Mouse (Mus musculus) cerebellum, adult (tissue): ENCODE data around the gene Adgra3.
A peak's percentile ranks its signal among the peaks of the same experiment; 100 is the strongest.

Experiments
- ATAC-seq: cut with Nextera tagmentation; 2 replicates; pipeline ENCODE4 v1.9.2; 2017; ENCODE audit warnings: mild to moderate bottlenecking, moderate library complexity, mixed read lengths; ENCODE audit not compliant: insufficient number of reproducible peaks, low FRiP score, low TSS enrichment

Gene Adgra3

DNA sequence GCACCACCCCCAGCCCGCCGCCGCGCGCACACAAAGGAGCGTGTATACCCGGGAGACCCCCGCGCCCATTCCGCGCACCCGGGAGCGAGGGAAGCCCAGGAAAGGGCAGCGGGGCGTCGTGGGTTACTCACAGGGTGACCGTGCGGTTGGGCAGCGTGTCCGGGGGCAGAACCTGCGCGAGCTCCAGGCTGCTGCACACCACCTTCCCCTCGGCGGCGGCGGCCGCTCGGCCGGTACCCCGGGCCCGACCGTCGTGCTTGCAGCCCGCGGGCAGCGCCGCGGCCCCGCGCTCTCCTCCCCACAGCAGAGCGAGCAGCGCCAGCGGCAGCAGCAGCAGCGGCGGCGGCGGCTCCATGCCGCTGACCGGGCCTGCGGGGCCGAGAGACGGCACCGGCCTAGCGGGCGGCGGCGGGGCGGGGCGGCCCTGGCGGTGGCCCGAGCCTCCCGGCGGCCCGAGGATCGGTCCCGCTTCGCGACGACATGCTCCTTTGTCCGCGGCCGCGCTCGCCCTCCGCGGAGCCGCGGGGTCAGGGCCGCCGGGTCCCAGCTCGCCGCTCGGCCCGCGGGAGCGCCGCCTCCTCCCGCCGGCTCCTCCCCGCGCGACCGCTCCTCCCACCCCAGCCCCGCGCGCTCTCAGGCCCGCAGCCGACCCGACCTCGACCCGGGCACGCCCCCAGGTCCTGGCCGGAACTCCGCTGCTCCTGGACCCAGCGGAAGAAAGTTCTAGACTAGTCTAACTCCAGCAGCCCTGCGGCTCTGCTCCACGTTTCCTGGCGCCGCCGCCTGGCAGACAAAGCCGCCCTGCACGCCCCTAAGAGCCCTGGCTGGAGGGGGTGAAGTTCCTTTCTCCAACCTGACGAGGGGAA, at the start of gene Adgra3:
Adgra3 (minus strand) TSS at position 586 of the 866 bp plus-strand sequence.
- ATAC-seq, result peak; percentile 77

DNA sequence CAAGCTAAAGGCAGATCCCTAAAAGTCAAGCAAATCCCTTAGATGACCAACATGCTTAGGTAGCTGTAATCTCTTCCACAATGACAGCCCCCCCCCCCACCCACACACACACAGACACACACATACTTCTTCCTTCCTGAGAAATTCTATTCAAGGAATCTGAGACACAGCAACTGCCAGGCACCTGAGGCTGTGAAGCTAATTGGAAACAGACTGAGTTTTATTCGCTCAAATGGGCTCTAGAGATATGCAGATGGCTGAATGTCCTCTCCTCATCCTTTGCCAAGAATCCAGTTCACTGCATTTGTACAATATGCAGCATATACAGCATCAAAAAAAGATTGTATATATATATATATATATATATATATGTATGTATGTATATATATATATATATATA, 24.6 kb upstream of the Adgra3 start:
- ATAC-seq, result peak; percentile 93

GRCm38 (mm10) chr5:50074245-50074644, 15.4 kb upstream of the Adgra3 start:
- no peak for ATAC-seq

DNA sequence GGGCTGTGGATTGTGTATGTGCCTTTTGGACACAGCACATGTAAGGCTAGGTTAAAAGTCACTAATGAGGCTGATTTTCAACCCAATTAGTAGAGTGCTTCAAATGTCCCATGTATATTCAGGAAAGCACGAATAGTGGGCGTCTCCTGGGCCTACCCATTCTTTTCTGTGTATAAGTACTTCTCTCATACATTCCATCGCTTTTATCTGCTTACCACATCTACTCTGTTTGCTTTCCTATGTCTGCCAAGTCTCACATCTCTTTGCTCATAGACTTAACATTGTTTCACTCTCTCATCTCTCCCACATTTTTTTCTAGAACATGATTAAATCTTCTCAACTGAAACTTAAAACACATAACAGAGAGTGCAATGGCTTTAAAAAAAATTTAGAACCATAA, 5.4 kb upstream of the Adgra3 start:
- ATAC-seq, result no peak

- no peak for ATAC-seq
Measured at GRCm38 (mm10) chr5:50059586-50059985, 780 bp upstream of the Adgra3 start.

DNA sequence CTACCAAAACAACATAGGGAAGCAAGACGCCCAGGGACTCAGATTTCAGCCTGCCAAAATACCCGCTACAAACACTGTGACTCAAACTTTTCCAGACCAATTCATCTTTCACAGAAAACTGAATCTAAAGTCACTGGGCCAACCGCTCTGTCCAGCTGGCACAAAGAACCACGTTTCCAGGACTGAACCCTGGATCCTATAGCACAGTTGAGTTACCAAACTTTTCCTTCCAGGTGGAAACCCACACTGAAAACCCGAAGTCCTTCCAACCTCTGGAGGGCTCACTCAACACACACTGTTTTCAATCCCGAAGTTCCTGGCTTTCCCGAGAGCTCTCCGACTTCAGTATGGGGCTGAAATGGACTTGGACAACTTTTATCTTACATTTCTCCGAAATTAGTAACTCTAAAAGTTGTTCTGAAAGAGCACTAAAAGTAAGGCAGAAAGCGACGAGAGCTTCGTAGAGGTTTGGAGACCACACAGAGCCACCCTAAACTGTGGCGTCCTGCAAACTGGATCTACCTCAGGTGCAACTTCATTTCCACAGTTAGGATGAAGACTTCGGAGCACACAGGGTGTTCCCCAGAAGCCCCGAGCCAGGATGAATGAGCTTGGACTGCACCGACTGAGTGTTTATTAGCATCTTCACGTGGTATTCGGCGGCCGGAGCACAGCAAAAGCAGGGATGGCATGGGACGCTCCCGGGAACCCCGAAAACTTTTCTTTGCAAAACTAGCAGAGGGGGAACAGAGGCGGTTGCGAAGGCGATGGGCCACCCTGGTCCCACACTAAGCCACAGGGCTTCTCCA, 990 bp downstream of the Adgra3 start:
- ATAC-seq, result no peak

- no peak for ATAC-seq
Measured at GRCm38 (mm10) chr5:50052456-50052855, 6.3 kb downstream of the Adgra3 start.

DNA sequence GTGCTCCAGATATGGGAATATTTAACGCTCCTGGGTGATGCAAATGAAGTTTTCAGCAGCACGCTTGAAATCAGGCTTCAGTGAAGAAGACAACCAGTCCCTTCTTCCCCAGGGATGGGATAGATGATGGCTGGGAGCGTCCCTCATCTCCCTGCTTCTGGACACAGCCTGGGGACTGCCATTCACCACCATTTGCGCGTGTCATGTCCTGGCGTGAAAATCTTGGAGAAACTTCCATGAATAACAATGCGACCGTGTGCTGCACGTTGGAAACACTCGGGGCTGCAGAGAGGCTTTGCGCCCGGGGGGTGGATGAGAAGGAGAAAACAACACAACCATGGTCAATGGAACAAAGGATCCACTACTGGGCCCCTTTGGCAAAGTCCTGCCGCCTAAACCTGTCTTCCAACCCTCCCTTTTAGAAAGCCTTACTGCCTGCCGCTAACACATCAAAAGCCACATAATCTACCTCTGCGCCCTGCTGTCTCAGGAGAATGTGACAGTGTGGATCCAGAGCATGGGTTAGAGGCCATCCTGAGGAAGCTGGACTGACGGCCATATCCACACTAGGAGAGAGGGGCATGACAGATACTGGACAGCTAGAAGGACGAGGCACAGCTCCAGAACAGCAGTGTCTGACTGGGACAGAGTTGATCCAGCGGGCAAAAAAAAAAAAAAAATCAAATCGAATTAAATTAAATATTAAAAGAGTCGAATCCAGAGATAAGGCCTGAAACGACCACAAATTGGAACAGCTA, 8.0 kb downstream of the Adgra3 start:
- no peak for ATAC-seq

DNA sequence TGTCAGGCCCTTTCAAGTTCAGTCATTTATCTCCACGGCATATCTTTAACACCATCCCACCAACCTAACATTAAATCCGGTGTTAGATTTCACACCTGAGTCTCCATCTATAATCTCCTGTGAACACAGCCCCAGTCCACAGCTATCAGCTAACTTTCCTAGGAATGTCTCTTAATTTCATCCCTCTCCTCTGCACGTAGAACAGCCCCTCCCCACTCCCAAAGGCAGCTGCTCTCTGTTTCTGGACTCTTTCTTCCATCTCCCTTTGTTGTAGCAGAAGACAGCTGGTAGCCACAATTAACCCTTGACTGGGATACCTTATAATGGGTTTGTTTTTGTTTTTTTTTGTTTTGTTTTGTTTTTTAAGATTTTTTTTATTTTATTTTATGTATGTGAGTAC, 8.8 kb downstream of the Adgra3 start:
- no peak for ATAC-seq

DNA sequence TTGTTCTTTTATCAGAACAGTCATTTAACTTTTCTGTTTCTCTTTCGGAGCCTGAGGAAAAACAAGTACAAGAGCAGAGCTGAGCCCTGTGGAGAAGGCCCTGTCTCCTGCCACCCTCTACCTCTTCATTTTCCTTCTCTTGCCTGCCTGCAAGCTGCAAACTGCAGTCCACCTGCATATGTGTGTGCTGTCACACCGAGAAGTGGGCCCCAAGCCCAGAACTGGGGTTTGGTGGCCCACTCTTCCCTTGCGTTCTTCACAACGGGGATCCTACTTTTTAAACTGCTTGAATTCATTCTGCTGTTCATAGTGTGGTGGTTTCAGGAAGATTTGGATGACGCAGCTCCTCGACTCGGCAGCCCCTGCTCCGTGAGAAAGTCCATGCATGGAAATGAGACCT, 9.3 kb downstream of the Adgra3 start:
- peak; percentile 56; the same call in 1 of the 2 replicates for ATAC-seq

DNA sequence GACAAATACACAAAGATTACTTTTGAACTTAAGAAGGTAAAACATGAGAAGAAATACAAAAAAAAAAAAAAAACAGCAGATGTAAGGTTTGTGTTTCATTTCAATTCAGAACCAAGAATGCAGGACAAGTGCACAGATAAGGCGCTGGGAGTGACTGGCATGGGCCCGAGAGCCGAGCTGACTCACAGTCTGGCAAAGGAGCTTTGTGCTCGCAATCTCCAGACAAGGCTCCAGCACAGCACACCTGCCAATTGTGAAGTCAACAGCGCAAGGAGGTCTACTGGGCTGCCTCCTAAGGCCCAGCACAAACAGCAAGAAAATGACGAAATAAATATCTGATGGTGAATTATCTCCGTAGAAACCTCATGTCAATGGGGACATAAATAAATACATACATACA, 9.8 kb downstream of the Adgra3 start:
- peak; percentile 68; the same call in 1 of the 2 replicates for ATAC-seq

GRCm38 (mm10) chr5:50048271-50048851, 10.4 kb downstream of the Adgra3 start:
- ATAC-seq, result no peak

- ATAC-seq, result no peak
Measured at GRCm38 (mm10) chr5:50045180-50045579, 13.6 kb downstream of the Adgra3 start.

DNA sequence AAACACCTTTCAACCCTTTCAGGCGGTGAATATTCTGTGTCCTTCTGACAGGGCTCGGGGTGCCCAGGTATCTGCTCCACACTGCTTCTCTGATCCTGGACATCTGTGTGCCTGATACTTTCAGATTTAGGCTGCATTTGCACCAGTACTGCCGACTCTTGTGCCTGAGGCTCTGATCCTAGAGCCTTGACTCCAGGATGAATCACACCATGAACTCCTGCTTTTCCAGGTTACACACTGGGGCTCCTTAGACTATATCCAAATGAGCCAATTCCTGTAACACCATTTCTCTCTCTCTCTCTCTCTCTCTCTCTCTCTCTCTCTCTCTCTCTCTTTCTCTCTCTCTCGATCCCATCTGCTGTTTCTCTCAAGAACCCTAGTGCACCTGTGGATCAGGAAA, 15.1 kb downstream of the Adgra3 start:
- no peak for ATAC-seq

DNA sequence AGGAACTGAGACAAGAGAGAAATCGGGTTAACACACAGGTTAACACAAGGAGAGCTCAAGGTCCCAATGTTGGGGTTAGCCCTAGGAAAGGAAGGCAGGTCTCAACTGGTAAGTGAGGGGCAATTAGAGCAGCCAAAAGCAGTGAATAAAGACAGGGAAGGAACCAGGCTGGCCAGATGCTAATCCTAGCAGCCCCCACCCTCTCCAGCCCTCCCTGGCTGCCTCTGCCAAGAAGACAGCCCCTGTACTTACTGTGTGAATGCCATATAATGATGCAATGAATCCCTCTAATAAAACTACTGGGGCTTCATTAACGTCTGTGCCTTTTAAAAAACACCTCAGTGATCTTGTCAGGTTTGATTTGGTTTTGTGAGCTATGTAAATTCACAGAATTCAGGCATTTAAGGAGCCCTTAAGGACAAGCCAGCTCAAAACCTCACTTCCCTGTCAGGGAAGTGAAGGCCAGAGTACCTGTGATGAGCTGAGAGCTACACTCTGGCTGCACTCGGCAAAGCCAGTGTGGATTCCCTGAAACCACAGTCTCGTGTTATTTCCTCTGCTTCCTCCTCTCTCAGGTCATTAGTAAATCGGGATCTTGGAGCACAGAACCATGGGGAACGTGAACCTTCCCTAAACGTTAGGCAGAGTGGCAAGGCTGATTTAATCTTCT, 16.4 kb downstream of the Adgra3 start:
- ATAC-seq, result no peak

DNA sequence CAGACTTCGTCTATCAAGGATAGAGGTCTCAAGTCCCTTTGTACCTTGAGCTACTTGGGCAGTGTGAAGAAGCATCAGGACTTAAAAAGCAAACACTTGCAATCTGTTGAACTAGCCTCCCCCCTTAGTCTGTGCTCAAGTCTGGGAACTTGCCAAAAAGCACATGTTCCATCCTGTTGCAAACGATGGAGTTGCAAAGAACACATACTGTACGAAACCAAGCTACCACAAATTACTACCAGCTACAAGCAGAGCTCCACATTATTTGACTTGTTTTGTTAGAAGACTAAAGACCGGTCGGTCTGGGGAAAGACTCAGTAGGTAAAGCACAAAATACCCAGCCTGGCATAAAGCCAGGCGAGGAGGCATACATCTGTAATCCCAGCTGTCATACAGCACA, 19.3 kb downstream of the Adgra3 start:
- ATAC-seq, result no peak

GRCm38 (mm10) chr5:50037666-50038065, 21.1 kb downstream of the Adgra3 start:
- ATAC-seq, result no peak

DNA sequence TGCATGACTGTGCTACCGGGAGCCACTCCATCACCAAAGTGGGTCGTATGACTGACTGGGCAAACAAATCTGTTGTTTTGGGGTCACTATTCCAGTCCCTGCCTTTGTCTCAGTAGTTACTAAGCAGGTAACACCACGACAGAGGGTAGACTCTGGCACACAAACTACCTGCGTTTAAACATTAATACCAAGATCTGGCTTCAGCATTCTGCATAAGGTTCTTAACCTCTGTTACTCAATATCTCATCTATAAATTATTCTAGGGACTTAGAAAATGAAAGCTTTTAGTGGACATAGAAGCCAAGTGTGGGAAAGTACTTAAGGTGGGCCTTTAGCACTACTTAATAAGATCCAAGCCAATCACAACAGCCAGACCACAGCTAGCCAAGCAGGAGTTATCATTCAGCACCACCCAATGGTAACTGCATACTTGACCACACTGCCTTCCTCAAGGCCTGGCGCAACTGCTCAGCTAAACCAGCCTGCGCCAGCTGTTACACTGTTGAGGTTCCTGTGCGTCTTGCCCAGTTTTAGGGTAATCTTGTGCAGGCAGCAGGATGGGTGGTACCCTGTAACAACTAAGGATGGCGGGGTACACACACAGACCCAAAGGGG, 23.8 kb downstream of the Adgra3 start:
- no peak for ATAC-seq

DNA sequence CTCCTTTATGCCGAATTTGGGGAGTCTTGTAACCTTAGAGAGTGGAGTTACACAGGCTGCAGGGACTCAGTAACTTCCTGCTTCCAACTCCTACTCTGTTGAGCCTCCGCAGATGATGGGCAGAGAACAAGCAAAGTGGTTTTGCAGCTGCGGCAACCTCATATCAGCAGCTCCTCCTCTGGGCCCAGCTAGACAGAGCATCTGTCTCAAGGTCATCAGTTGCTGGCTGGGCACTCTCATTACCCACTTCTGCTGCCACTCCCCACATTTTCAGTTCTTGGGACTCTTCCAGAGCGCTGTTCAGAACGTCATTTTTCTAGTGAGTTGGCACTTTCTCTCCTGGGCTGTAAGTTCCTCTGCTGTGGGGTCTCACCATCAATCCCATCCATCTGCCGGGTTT, 24.6 kb downstream of the Adgra3 start:
- no peak for ATAC-seq
